In genomic region chr11:80766472-80767319, GRCm38 (mm10) we compare ENCODE assay signal across 14 mouse cellular contexts. TPM values are rescaled to one million over a fixed set of nuclear protein-coding genes. Genes with fewer than 3 reads are reported as not detected.
DNase-seq lines count a peak whose midpoint lies in the region; ATAC-seq and TF ChIP-seq lines count a peak whose summit lies in the region.
"Had no signal": no experiment of that assay in that cellular context is flagged by ENCODE, and none has a peak within 500 bp of the region (broad histone marks: within the 10 kb centered on the region; RNA-seq: fewer than 3 reads in every experiment).

No protein-coding gene starts in this region.

- 39% methylated on average over 6 of the region's 6 CpGs for WGBS in lung, postnatal 0 days

- no peak for TF ChIP-seq EP300 in lung, postnatal 0 days (IDR thresholded peaks at IDR 0.05)

- H3K36me3 ChIP-seq in lung, postnatal 0 days (ENCODE audit: insufficient read depth, low read length) = no peaks in the 10 kb centered on the region
- H3K36me3 ChIP-seq: limb, embryonic 13.5 days had no signal

- no peak for DNase-seq in gastrocnemius, adult 2 months
- no peak for DNase-seq in gastrocnemius, postnatal 36 days
- DNase-seq in adrenal gland, adult 2 months = peak; percentile 75
- DNase-seq in kidney, adult 9 months = peak; percentile 63
- peak; percentile 81 for DNase-seq in lung, postnatal 0 days (ENCODE audit: low spot score)
- no peak for DNase-seq in retina, embryonic 14.5 days (ENCODE audit: low spot score)
- DNase-seq in right cerebral cortex, postnatal 4 days = no peak
- no peak for DNase-seq in T-cell, adult 2 months (ENCODE audit: low spot score)
- DNase-seq: cerebellum, postnatal 10 days had no signal

- peaks cover 15% of the 10 kb centered on the region for H3K4me1 ChIP-seq in lung, postnatal 0 days (ENCODE audit: insufficient read depth, low read depth, low read length)
- H3K4me1 ChIP-seq: forebrain, embryonic 13.5 days; limb, embryonic 13.5 days had no signal

- ATAC-seq in lung, postnatal 0 days = peak; percentile 81
- ATAC-seq: forebrain, embryonic 13.5 days; hindbrain, embryonic 16.5 days had no signal

- no peaks in the 10 kb centered on the region for H3K9me3 ChIP-seq in lung, postnatal 0 days (ENCODE audit: low read length)
- H3K9me3 ChIP-seq: forebrain, embryonic 13.5 days; limb, embryonic 13.5 days had no signal

- H3K4me2 ChIP-seq in lung, postnatal 0 days (replicated peaks; ENCODE audit: low read depth, low read length) = 0 out of 2 replicates have a peak overlapping the region, but pooled peaks have one; percentile 8
- H3K4me2 ChIP-seq: forebrain, embryonic 13.5 days; limb, embryonic 13.5 days had no signal

- H3K27ac ChIP-seq in gastrocnemius, adult 2 months = peak overlapping the region; percentile 43
- H3K27ac ChIP-seq in lung, postnatal 0 days (ENCODE audit: low read length) = peak overlapping the region; percentile 74
- H3K27ac ChIP-seq: forebrain, embryonic 13.5 days; left cerebral cortex, adult 2 months; limb, embryonic 13.5 days had no signal

- no peak overlapping the region for H3K4me3 ChIP-seq in gastrocnemius, adult 2 months
- no peak overlapping the region for H3K4me3 ChIP-seq in lung, postnatal 0 days (ENCODE audit: low read depth, low read length)
- H3K4me3 ChIP-seq: forebrain, embryonic 13.5 days; left cerebral cortex, adult 2 months; limb, embryonic 13.5 days had no signal

- H3K27me3 ChIP-seq in lung, postnatal 0 days (replicated peaks; ENCODE audit: insufficient read depth, low read length) = no peaks in the 10 kb centered on the region
- H3K27me3 ChIP-seq: forebrain, embryonic 13.5 days had no signal

- no peak for TF ChIP-seq CTCF in gastrocnemius, adult 2 months (IDR thresholded peaks at IDR 0.05)
- no peak for TF ChIP-seq CTCF in lung, postnatal 0 days (IDR thresholded peaks at IDR 0.05)

- H3K9ac ChIP-seq in lung, postnatal 0 days (replicated peaks; ENCODE audit: low read depth) = no peak overlapping the region
- H3K9ac ChIP-seq: forebrain, embryonic 13.5 days; limb, embryonic 13.5 days had no signal

- intact Hi-C loops in gastrocnemius, adult 2 months (cut with DNase I) = no loop called here
- intact Hi-C loops in gastrocnemius, postnatal 36 days (cut with DNase I) = no loop called here

RNA-seq across cellular contexts. Expression of gene Myo1d, which starts 13.1 kb away (rescaled TPM):
- 1 to 10 TPM; 2.7 to 5.3 TPM for total RNA-seq in gastrocnemius, adult 2 months (2021)
- total RNA-seq in gastrocnemius, postnatal 36 days (2021) = 1 to 10 TPM; 3.0 to 3.5 TPM
- total RNA-seq in adrenal gland, adult 2 months (2021) = 10 to 100 TPM; 63.8 to 87.9 TPM
- 47.2 and 70.7 TPM in 2 replicates for polyA plus RNA-seq in adrenal gland, adult 2 months (2012; rRNA removed)
- 26.4 and 29.6 TPM in 2 replicates for polyA plus RNA-seq in lung, postnatal 0 days (2015; fragmentation: Nextera tagmentation; extraction: Ambion mirVana)

RNA-seq across cellular contexts. Expression of gene Tmem98, which starts 43.3 kb away (rescaled TPM):
- 1 to 10 TPM in 1 of 2 experiments, under 1 TPM in 1; 0.87 to 1.3 TPM for total RNA-seq in gastrocnemius, adult 2 months (2021)
- 1 to 10 TPM; 1.3 to 1.9 TPM for total RNA-seq in gastrocnemius, postnatal 36 days (2021)
- 10 to 100 TPM; 39.6 to 73.2 TPM for total RNA-seq in adrenal gland, adult 2 months (2021)
- polyA plus RNA-seq in adrenal gland, adult 2 months (2012; rRNA removed) = 76.9 and 108 TPM in 2 replicates
- polyA plus RNA-seq in lung, postnatal 0 days (2015; fragmentation: Nextera tagmentation; extraction: Ambion mirVana) = 72.1 and 82.0 TPM in 2 replicates
- total RNA-seq: monocyte, adult 5-6 weeks had no signal

Comparison
In these comparisons a context has a peak if more than half of its experiments do, and no peak if none do; other contexts are left out.
1. DNase-seq: peak in adrenal gland, adult 2 months (single experiment), kidney, adult 9 months (single experiment) and lung, postnatal 0 days (single experiment); none in gastrocnemius, adult 2 months (single experiment), gastrocnemius, postnatal 36 days (0 of 2), retina, embryonic 14.5 days (single experiment), right cerebral cortex, postnatal 4 days (single experiment) and T-cell, adult 2 months (single experiment).
2. RNA of gene Myo1d, which starts 13.1 kb away (total RNA-seq): 63.8 to 87.9 TPM in adrenal gland, adult 2 months; 2.7 to 5.3 TPM in gastrocnemius, adult 2 months and 3.0 to 3.5 TPM in gastrocnemius, postnatal 36 days; every median in the first group is over 10 times any median in the second.
3. RNA of gene Tmem98, which starts 43.3 kb away (total RNA-seq): 39.6 to 73.2 TPM in adrenal gland, adult 2 months; 1.3 to 1.9 TPM in gastrocnemius, postnatal 36 days and 0.87 to 1.3 TPM in gastrocnemius, adult 2 months; every median in the first group is over 10 times any median in the second.